In genomic region chr4:127612761-127613160, GRCm38 (mm10) we compare ENCODE assay signal across 9 mouse cellular contexts.
A peak's percentile ranks its signal among the peaks of the same experiment; 100 is the strongest.
DNase-seq lines count a peak whose midpoint lies in the region; ATAC-seq and TF ChIP-seq lines count a peak whose summit lies in the region.
"Had no signal": no experiment of that assay in that cellular context is flagged by ENCODE, and none has a peak within 500 bp of the region (broad histone marks: within the 10 kb centered on the region; RNA-seq: fewer than 3 reads in every experiment).

No protein-coding gene starts in this region.

- H3K27ac ChIP-seq in hindbrain, postnatal 0 days: no peak overlapping the region
- H3K27ac ChIP-seq in hindbrain, embryonic 14.5 days: no peak overlapping the region
- no peak overlapping the region for H3K27ac ChIP-seq in lung, embryonic 14.5 days (ENCODE audit: low read depth)
- H3K27ac ChIP-seq: stomach, embryonic 15.5 days had no signal

- H3K4me2 ChIP-seq in hindbrain, postnatal 0 days (ENCODE audit: low read depth, low read length): no peak overlapping the region
- H3K4me2 ChIP-seq in hindbrain, embryonic 14.5 days (replicated peaks): no peak overlapping the region
- H3K4me2 ChIP-seq in lung, embryonic 14.5 days: no peak overlapping the region
- H3K4me2 ChIP-seq: stomach, embryonic 15.5 days had no signal

- no peaks in the 10 kb centered on the region for H3K36me3 ChIP-seq in hindbrain, postnatal 0 days (ENCODE audit: insufficient read depth, low read length)
- no peaks in the 10 kb centered on the region for H3K36me3 ChIP-seq in hindbrain, embryonic 14.5 days (replicated peaks; ENCODE audit: control insufficient read depth, insufficient read depth)
- H3K36me3 ChIP-seq in lung, embryonic 14.5 days (ENCODE audit: insufficient read depth): no peaks in the 10 kb centered on the region
- H3K36me3 ChIP-seq: stomach, embryonic 15.5 days had no signal

- peak; percentile 51 for TF ChIP-seq CTCF in hindbrain, postnatal 0 days (IDR thresholded peaks at IDR 0.05; ENCODE audit: low read depth)
- TF ChIP-seq CTCF in lung, embryonic 14.5 days (IDR thresholded peaks at IDR 0.05; ENCODE audit: low read depth): peak; percentile 38; the same call in 1 of the 2 replicates

- WGBS in hindbrain, postnatal 0 days: 53% methylated on average over 8 of the region's 8 CpGs
- WGBS in hindbrain, embryonic 14.5 days: 57% methylated on average over 8 of the region's 8 CpGs
- WGBS in lung, embryonic 14.5 days: 42% methylated on average over 8 of the region's 8 CpGs

- H3K4me3 ChIP-seq in hindbrain, postnatal 0 days (ENCODE audit: low read length): no peak overlapping the region
- H3K4me3 ChIP-seq in hindbrain, embryonic 14.5 days (replicated peaks; ENCODE audit: low read length): no peak overlapping the region
- H3K4me3 ChIP-seq in lung, embryonic 14.5 days (ENCODE audit: low read depth, low read length): no peak overlapping the region
- H3K4me3 ChIP-seq: stomach, embryonic 15.5 days had no signal

- no peaks in the 10 kb centered on the region for H3K9me3 ChIP-seq in hindbrain, postnatal 0 days (ENCODE audit: low read length)
- H3K9me3 ChIP-seq in hindbrain, embryonic 14.5 days (ENCODE audit: control insufficient read depth, low read length): no peaks in the 10 kb centered on the region
- no peaks in the 10 kb centered on the region for H3K9me3 ChIP-seq in lung, embryonic 14.5 days (ENCODE audit: low read depth, low read length)
- H3K9me3 ChIP-seq: stomach, embryonic 15.5 days had no signal

- no peaks in the 10 kb centered on the region for H3K27me3 ChIP-seq in hindbrain, postnatal 0 days (ENCODE audit: insufficient read depth, low read length)
- H3K27me3 ChIP-seq in hindbrain, embryonic 14.5 days (ENCODE audit: control insufficient read depth, insufficient read depth, low read length): no peaks in the 10 kb centered on the region
- no peaks in the 10 kb centered on the region for H3K27me3 ChIP-seq in lung, embryonic 14.5 days (ENCODE audit: insufficient read depth, low read length)
- H3K27me3 ChIP-seq: stomach, embryonic 15.5 days had no signal

- no peaks in the 10 kb centered on the region for H3K4me1 ChIP-seq in hindbrain, postnatal 0 days (ENCODE audit: insufficient read depth, low read length)
- no peaks in the 10 kb centered on the region for H3K4me1 ChIP-seq in hindbrain, embryonic 14.5 days (replicated peaks; ENCODE audit: control insufficient read depth, insufficient read depth, low read length)
- no peaks in the 10 kb centered on the region for H3K4me1 ChIP-seq in lung, embryonic 14.5 days (ENCODE audit: insufficient read depth)
- H3K4me1 ChIP-seq: stomach, embryonic 15.5 days had no signal

- no peak for ATAC-seq in hindbrain, postnatal 0 days
- ATAC-seq in hindbrain, embryonic 14.5 days (ENCODE audit: low FRiP score): no peak
- ATAC-seq in lung, embryonic 14.5 days (ENCODE audit: insufficient read depth): no peak

- H3K9ac ChIP-seq in hindbrain, postnatal 0 days (replicated peaks; ENCODE audit: low read length): no peak overlapping the region
- H3K9ac ChIP-seq in hindbrain, embryonic 14.5 days: no peak overlapping the region
- no peak overlapping the region for H3K9ac ChIP-seq in lung, embryonic 14.5 days
- H3K9ac ChIP-seq: stomach, embryonic 15.5 days had no signal

- DNase-seq in hindbrain, postnatal 0 days (ENCODE audit: low spot score): peak; percentile 17
- no peak for DNase-seq in hindbrain, embryonic 14.5 days (ENCODE audit: low spot score)
- DNase-seq in urinary bladder, postnatal 14 days (ENCODE audit: low spot score): peak; percentile 28
- no peak for DNase-seq in urinary bladder, adult 2 months (ENCODE audit: low spot score)
- DNase-seq in cerebellum, adult 9-11 months: peak; percentile 7
- DNase-seq in lung, embryonic 14.5 days: peak; percentile 36
- no peak for DNase-seq in ovary, postnatal 36 days (ENCODE audit: low spot score)
- DNase-seq in neural tube, embryonic 10.5 days (ENCODE audit: extremely low spot score, low spot score): no peak

Comparison
In these comparisons a context has a peak if more than half of its experiments do, and no peak if none do; other contexts are left out.
1. DNase-seq: peak in hindbrain, postnatal 0 days (single experiment), urinary bladder, postnatal 14 days (single experiment), cerebellum, adult 9-11 months (single experiment) and lung, embryonic 14.5 days (single experiment); none in hindbrain, embryonic 14.5 days (single experiment), urinary bladder, adult 2 months (single experiment), ovary, postnatal 36 days (single experiment) and neural tube, embryonic 10.5 days (single experiment).